Mouse (Mus musculus) limb, embryonic 11.5 days (tissue): ENCODE measurements around the gene Rap1b. TPM values are rescaled to one million over a fixed set of nuclear protein-coding genes. Genes with fewer than 3 reads are reported as not detected.

ENCODE experiments used
- ATAC-seq: fragments of 200-750 bp; cut with Nextera tagmentation; 2 replicates; pipeline ENCODE4 v1.8.0; 2017; ENCODE audit warnings: low read depth; ENCODE audit not compliant: insufficient number of reproducible peaks, low FRiP score, low TSS enrichment
- DNase-seq: peaks from one replicate; pipeline ENCODE4 v3.0.0-alpha.2; 2015; ENCODE audit warnings: low spot score
- H3K27ac ChIP-seq: fragments of 300-500 bp; sonication (generic); replicated peaks from 2 replicates; pipeline ENCODE4 v1.5.1; 2014; ENCODE audit warnings: low read depth, mild to moderate bottlenecking, low read length
- H3K27me3 ChIP-seq: fragments of 300-500 bp; sonication (generic); 2 replicates; pipeline ENCODE4 v1.6.1; 2014; ENCODE audit warnings: mild to moderate bottlenecking, low read length, mixed read lengths; ENCODE audit not compliant: control insufficient read depth, insufficient read depth
- H3K36me3 ChIP-seq: fragments of 300-500 bp; sonication (generic); 2 replicates; pipeline ENCODE4 v1.6.1; 2014; ENCODE audit warnings: mild to moderate bottlenecking, low read length, moderate library complexity, mixed read lengths; ENCODE audit not compliant: control insufficient read depth, insufficient read depth
- H3K4me1 ChIP-seq: fragments of 300-500 bp; sonication (generic); 2 replicates; pipeline ENCODE4 v1.6.1; 2014; ENCODE audit warnings: low read length, mixed read lengths; ENCODE audit not compliant: control insufficient read depth, insufficient read depth
- H3K4me2 ChIP-seq: fragments of 300-500 bp; sonication (generic); 2 replicates; pipeline ENCODE4 v1.6.1; 2014; ENCODE audit warnings: low read depth, mild to moderate bottlenecking, moderate library complexity; ENCODE audit not compliant: severe bottlenecking
- H3K4me3 ChIP-seq: fragments of 300-500 bp; sonication (generic); 2 replicates; pipeline ENCODE4 v1.5.1; 2014; ENCODE audit warnings: low read depth, low read length
- H3K9ac ChIP-seq: fragments of 300-500 bp; sonication (generic); 2 replicates; pipeline ENCODE4 v1.6.1; 2014; ENCODE audit warnings: mild to moderate bottlenecking, low read length
- H3K9me3 ChIP-seq: fragments of 300-500 bp; sonication (generic); 2 replicates; pipeline ENCODE4 v1.6.1; 2016; ENCODE audit warnings: low read length; ENCODE audit not compliant: control insufficient read depth
- WGBS: fragments of 180-500 bp; shearing (Covaris S2); extraction: QIAGEN DNeasy Blood & Tissue Kit; methylation state at CpG from one replicate; pipeline ENCODE4 v1.1.7; 2014; 5-methylcytosine and 5-hydroxymethylcytosine counted together
- polyA plus RNA-seq: library from polyadenylated mRNA; unstranded; fragments of >200 nt; fragmentation: Nextera tagmentation; extraction: Ambion mirVana; gene quantifications from 2 replicates; pipeline ENCODE4 v1.2.1, GENCODE M21; 2014

Gene Rap1b
- polyA plus RNA-seq, 1 experiment from 2014 or later, result 167 TPM

DNA sequence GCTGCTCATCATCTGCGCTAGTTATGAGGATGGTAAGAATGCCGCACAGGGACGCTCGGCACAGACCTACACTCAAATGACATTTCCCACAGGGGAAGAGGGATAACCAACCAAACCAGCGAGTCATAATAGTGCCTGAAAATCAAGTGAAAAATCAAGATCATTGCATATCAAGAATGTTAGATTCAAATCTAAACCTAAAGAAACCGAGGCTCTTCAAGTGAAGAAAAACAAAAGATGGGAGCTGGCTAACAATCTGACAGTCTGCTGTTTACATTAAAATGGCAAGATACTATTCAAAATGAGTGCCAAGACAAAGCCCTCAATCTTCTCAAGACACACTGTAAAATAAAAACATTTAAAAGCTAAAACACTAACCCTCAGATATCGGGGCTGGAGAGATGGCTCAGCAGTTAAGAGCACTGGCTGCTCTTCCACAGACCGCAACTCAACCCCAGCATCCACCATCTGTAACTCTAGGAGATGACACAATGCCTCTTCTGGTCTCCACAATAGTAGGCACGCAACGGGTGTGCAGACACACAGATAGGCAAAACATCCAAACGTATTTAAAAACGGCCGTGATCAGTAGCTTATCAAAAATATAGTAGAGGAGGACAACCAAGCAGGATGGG, 61.9 kb downstream of the Rap1b start:
- Histone ChIP-seq H3K27ac (no peak overlapping the region), H3K27me3 (no peaks in the 10 kb centered on the region), H3K4me1 (no peaks in the 10 kb centered on the region), H3K36me3 (peaks cover 26% of the 10 kb centered on the region), H3K9ac (no peak overlapping the region), H3K4me2 (no peak overlapping the region), H3K9me3 (no peaks in the 10 kb centered on the region), H3K4me3 (no peak overlapping the region)
- ATAC-seq (no peak), DNase-seq (no peak)
- 95% methylated on average over 13 of the region's 13 CpGs for WGBS

DNA sequence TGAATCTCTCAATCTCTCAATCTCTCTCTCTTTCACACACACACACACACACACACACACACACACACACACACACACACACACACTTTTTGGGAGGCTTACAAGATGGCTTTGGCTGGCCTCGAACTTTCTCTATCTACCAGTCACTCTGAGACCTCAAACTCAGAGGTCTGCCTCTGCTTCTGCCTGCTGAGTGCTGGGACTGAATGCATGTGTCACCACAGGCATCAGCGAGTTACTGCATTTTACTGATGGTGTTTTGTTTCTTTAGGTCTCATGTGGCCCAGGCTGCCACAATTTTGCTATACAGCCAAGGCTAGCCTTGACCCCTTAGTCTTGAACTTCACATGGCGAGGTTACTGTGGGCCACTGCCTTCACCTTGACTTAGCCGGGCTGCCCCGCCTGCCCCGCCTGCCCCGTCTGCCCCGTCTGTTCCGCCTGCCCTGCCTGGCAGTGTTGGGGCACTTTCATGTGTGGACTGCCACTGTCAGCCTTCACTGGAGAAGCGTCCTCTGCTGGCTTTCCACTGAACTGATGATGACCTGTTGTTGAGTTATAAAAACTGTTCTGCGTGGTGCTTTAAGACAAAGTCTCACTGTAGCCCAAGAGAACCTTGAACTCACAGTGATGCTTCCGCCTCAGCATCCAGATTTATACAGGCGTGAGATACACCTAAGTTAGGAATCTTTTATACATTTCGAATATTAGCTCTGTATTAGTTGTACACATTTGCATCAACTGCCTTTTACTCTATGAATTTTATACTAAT, 63.2 kb downstream of the Rap1b start:
- Histone ChIP-seq H3K4me1 (no peaks in the 10 kb centered on the region), H3K9ac (no peak overlapping the region), H3K36me3 (peaks cover 33% of the 10 kb centered on the region), H3K4me3 (no peak overlapping the region), H3K4me2 (no peak overlapping the region), H3K9me3 (no peaks in the 10 kb centered on the region), H3K27me3 (no peaks in the 10 kb centered on the region), H3K27ac (no peak overlapping the region)
- DNase-seq (no peak), ATAC-seq (no peak)
- WGBS, result 95% methylated on average over 14 of the region's 14 CpGs

DNA sequence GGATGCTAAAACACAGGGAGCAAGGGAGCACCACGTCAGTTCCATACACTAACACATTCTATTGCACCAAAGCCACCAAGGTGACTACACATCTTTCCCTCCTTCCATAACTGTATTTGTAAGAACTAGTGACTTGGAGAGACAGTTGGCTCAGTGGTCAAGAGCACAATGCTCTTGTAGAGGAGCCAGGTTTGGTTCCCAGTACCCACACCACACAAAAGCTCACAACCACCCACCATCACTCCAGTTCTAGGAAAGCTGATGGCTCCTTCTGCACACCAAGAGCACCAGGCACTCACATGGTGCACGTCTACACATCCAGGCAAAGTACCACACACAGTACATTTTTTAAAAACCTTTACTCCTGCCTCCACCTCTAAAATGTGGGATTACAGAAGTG, 63.8 kb downstream of the Rap1b start:
- H3K9ac ChIP-seq, result no peak overlapping the region
- H3K9me3 ChIP-seq, result no peaks in the 10 kb centered on the region
- H3K4me3 ChIP-seq, result no peak overlapping the region
- WGBS, result 91% methylated on average over 2 of the region's 2 CpGs
- H3K36me3 ChIP-seq, result peaks cover 33% of the 10 kb centered on the region
- DNase-seq (no peak), ATAC-seq (no peak)
- no peaks in the 10 kb centered on the region for H3K27me3 ChIP-seq
- no peak overlapping the region for H3K27ac ChIP-seq
- H3K4me1 ChIP-seq, result no peaks in the 10 kb centered on the region
- no peak overlapping the region for H3K4me2 ChIP-seq

DNA sequence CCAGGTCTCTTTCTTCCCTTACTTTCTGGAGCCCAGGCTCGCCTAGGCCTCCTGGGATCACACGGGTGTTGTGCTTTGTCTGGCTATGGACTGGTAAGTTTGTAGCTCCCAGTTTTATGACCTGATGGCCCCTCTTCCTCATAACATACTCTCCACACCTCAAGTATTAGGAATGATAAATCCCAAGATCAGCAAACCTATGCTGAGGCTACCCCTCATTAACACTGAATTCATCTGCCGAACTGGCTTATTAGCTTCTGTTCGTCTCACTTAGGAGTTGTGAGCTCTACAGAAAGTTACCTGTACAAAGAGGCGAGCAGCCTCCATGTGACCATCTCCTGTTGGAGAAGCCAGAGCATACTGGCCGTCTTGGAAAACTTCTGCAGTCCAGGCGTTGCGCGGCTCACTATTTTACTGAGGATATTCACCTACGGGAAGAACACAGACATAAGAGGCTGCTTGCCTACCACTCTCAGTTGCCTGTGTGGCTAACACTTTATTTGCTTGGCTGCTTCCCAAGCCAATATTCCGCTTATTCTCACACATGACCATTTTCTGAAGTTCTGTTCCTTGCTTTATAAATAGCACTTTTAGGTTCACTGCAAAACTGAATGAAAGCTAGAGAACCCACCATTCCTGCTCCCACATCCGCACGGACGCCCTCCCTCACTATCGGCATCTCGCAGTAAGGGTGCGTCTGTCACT, 64.7 kb downstream of the Rap1b start:
- Histone ChIP-seq H3K36me3 (peaks cover 30% of the 10 kb centered on the region), H3K4me1 (no peaks in the 10 kb centered on the region), H3K27me3 (no peaks in the 10 kb centered on the region), H3K27ac (no peak overlapping the region), H3K4me2 (no peak overlapping the region), H3K4me3 (no peak overlapping the region), H3K9me3 (no peaks in the 10 kb centered on the region), H3K9ac (no peak overlapping the region)
- DNase-seq, result no peak
- 97% methylated on average over 17 of the region's 17 CpGs for whole genome bisulfite sequencing
- no peak for ATAC-seq

DNA sequence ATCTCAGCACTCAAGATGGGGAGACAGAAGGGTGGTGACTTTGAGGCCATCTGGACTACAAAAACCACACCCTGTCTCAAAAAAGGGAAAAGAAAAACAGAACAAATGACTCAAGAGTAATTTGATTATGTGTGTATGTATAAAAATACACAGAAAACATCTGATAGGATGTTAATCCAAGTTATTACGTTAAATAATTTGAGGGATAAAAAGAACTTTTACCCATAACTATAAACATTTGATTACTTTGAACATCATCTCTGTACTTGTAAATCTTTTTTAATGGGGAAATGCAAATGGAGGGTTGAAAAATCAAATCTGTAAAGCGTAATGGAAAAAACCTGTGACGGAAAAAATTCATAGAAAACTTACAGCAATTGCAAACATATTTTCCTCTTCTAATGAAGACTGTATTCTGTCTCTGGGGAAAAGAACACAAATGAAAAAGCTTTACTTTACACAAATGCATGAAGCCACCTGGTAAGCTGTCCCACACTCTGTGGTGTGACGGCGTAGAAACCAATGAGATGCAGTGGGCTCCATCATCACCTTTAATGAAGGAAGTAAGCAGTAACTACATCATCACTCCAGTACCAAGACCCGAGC, 65.4 kb downstream of the Rap1b start:
- H3K9me3 ChIP-seq, result no peaks in the 10 kb centered on the region
- no peaks in the 10 kb centered on the region for H3K4me1 ChIP-seq
- H3K4me2 ChIP-seq, result no peak overlapping the region
- no peak for ATAC-seq
- H3K27me3 ChIP-seq, result no peaks in the 10 kb centered on the region
- WGBS, result 93% methylated on average over 6 of the region's 6 CpGs
- no peak overlapping the region for H3K9ac ChIP-seq
- no peak for DNase-seq
- no peak overlapping the region for H3K27ac ChIP-seq
- no peak overlapping the region for H3K4me3 ChIP-seq
- peaks cover 27% of the 10 kb centered on the region; the same call in 1 of the 2 replicates for H3K36me3 ChIP-seq

DNA sequence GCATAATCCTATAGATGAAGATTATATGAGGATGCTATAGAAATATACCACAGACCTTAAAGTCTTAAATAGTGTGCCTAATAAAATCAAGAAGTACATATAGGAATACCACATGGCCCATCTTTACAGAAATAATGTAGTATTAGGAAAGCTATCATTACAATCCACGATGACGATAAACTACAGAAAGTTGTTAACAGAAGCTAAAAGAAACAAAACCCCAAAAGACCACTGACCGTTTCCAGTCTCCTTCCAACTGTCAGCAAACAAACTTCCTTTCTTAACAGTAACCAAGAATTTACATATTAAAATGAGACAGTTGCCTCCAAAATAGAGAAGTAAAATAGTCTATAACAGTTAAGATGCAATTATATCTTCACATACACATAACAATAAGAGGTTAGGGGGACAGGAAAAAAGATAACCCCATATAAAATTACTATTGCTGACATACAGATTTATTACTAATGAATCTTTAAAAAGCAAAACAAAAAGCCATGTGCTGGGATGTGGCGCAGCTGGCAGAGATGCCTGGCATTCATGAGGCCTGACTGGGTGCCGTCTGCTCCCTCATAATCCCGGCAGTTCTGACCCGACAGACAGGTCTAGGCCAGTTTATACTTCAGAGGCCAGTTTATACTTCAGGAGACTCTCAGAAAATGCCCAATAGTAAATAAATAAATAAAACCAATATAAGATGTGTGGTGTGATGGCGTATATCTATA, 66.1 kb downstream of the Rap1b start:
- H3K4me1 ChIP-seq, result no peaks in the 10 kb centered on the region
- no peak overlapping the region for H3K4me2 ChIP-seq
- no peak overlapping the region for H3K9ac ChIP-seq
- no peak overlapping the region for H3K4me3 ChIP-seq
- peaks cover 27% of the 10 kb centered on the region; the same call in 1 of the 2 replicates for H3K36me3 ChIP-seq
- no peaks in the 10 kb centered on the region for H3K9me3 ChIP-seq
- no peaks in the 10 kb centered on the region for H3K27me3 ChIP-seq
- ATAC-seq (no peak), DNase-seq (no peak)
- 93% methylated on average over 8 of the region's 8 CpGs for WGBS
- H3K27ac ChIP-seq, result no peak overlapping the region

DNA sequence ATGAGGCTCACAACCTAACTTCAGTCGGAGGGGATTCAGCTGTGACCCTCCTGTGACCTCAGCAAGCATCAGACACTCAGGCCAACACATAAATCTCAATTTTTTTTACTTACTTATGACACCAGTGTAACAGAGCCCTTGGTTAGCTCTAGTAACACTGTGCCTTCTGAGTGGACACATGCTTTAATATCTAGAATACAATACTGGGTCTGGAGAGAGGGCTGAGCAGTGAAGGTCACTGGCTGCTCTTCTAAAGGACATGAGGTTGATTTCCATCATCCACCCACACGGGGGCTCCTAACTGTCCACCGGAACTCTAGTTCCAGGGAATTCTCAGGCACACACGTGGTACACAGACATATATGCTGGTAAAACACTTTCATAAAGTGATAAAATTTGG, 66.9 kb downstream of the Rap1b start:
- ATAC-seq (no peak), DNase-seq (no peak)
- Histone ChIP-seq H3K27me3 (no peaks in the 10 kb centered on the region), H3K9ac (no peak overlapping the region), H3K4me2 (no peak overlapping the region), H3K4me1 (no peaks in the 10 kb centered on the region), H3K4me3 (no peak overlapping the region), H3K36me3 (peaks cover 32% of the 10 kb centered on the region), H3K9me3 (no peaks in the 10 kb centered on the region), H3K27ac (no peak overlapping the region)
- 86% methylated on average over 4 of the region's 4 CpGs for WGBS
